In genomic region chr12:113413996-113414395, GRCm38 (mm10) we compare ENCODE assay signal across 25 mouse cellular contexts.
"Had no signal": no experiment of that assay in that cellular context is flagged by ENCODE, and none has a peak within 500 bp of the region (broad histone marks: within the 10 kb centered on the region; RNA-seq: fewer than 3 reads in every experiment).

No protein-coding gene starts in this region.

- H3K4me3 ChIP-seq: heart, adult 2 months; heart, embryonic 12.5 days; hindbrain, embryonic 10.5 days; hindbrain, embryonic 12.5 days; intestine, embryonic 15.5 days; kidney, embryonic 15.5 days; layer of hippocampus, adult 2 months; left cerebral cortex, adult 2 months; limb, embryonic 10.5 days; limb, embryonic 12.5 days; liver, embryonic 13.5 days had no signal

- DNase-seq: gastrocnemius, postnatal 14 days; gastrocnemius, postnatal 36 days; heart, adult 2 months; heart, postnatal 10 days; heart, postnatal 4 days; kidney, adult 18-20 months; kidney, adult 9 months; kidney, postnatal 25 days; kidney, postnatal 4 days; liver; liver, embryonic 13.5 days had no signal

- H3K9me3 ChIP-seq: heart, embryonic 12.5 days; intestine, embryonic 15.5 days; kidney, embryonic 15.5 days; limb, embryonic 10.5 days; liver, embryonic 13.5 days had no signal

- H3K27me3 ChIP-seq: heart, embryonic 12.5 days; hindbrain, embryonic 12.5 days; intestine, embryonic 15.5 days; kidney, embryonic 15.5 days; limb, embryonic 12.5 days; liver, embryonic 13.5 days had no signal

- H3K9ac ChIP-seq: heart, embryonic 12.5 days; hindbrain, embryonic 12.5 days; hindbrain, embryonic 14.5 days; intestine, embryonic 15.5 days; kidney, embryonic 15.5 days; limb, embryonic 12.5 days; liver, embryonic 13.5 days had no signal

- H3K27ac ChIP-seq: heart, adult 2 months; hindbrain, embryonic 10.5 days; hindbrain, embryonic 12.5 days; hindbrain, embryonic 14.5 days; intestine, embryonic 15.5 days; kidney, embryonic 15.5 days; kidney, postnatal 0 days; layer of hippocampus, adult 2 months; left cerebral cortex, adult 2 months; limb, embryonic 10.5 days; limb, embryonic 12.5 days; liver, embryonic 13.5 days had no signal

- H3K36me3 ChIP-seq: heart, embryonic 12.5 days; hindbrain, embryonic 10.5 days; hindbrain, embryonic 12.5 days; intestine, embryonic 15.5 days; kidney, embryonic 15.5 days; limb, embryonic 10.5 days; limb, embryonic 12.5 days; liver, embryonic 13.5 days had no signal

- ATAC-seq: hindbrain, embryonic 16.5 days; inflammation-experienced regulatory T-cells, adult 6 months; intestine, embryonic 15.5 days; intestine, postnatal 0 days had no signal

- H3K4me1 ChIP-seq: heart, embryonic 12.5 days; hindbrain, embryonic 10.5 days; hindbrain, embryonic 12.5 days; intestine, embryonic 15.5 days; kidney, embryonic 15.5 days; limb, embryonic 10.5 days; limb, embryonic 12.5 days; liver, embryonic 13.5 days had no signal
